Mouse (Mus musculus) intestine, embryonic 16.5 days (tissue): ENCODE measurements around the gene Ppp3ca. TPM values are rescaled to one million over a fixed set of nuclear protein-coding genes. Genes with fewer than 3 reads are reported as not detected.

Experiments used
- ATAC-seq: fragments of 200-750 bp; cut with Nextera tagmentation; 2 replicates; pipeline ENCODE4 v1.8.0; 2017; ENCODE audit warnings: moderate TSS enrichment, moderate library complexity
- H3K27ac ChIP-seq: fragments of 300-500 bp; sonication (generic); 2 replicates; pipeline ENCODE4 v1.5.1; 2014; ENCODE audit warnings: mild to moderate bottlenecking, low read length
- H3K27me3 ChIP-seq: fragments of 300-500 bp; sonication (generic); replicated peaks from 2 replicates; pipeline ENCODE4 v1.6.1; 2014; ENCODE audit warnings: low read length, control low read depth, mixed read lengths; ENCODE audit not compliant: control insufficient read depth, insufficient read depth
- H3K36me3 ChIP-seq: fragments of 300-500 bp; sonication (generic); 2 replicates; pipeline ENCODE4 v1.6.1; 2014; ENCODE audit warnings: low read length, control low read depth; ENCODE audit not compliant: control insufficient read depth, insufficient read depth
- H3K4me1 ChIP-seq: fragments of 300-500 bp; sonication (generic); 2 replicates; pipeline ENCODE4 v1.6.1; 2014; ENCODE audit warnings: low read length, control low read depth, mixed read lengths; ENCODE audit not compliant: control insufficient read depth, insufficient read depth
- H3K4me2 ChIP-seq: fragments of 300-500 bp; sonication (generic); 2 replicates; pipeline ENCODE4 v1.6.1; 2014; ENCODE audit warnings: low read depth, low read length, control low read depth
- H3K4me3 ChIP-seq: fragments of 300-500 bp; sonication (generic); 2 replicates; pipeline ENCODE4 v1.5.1; 2014; ENCODE audit warnings: mild to moderate bottlenecking, low read length
- H3K9ac ChIP-seq: fragments of 300-500 bp; sonication (generic); 2 replicates; pipeline ENCODE4 v1.6.1; 2014; ENCODE audit warnings: low read depth, low read length
- H3K9me3 ChIP-seq: fragments of 300-500 bp; sonication (generic); 2 replicates; pipeline ENCODE4 v1.6.1; 2016; ENCODE audit warnings: low read length, control low read depth; ENCODE audit not compliant: control insufficient read depth
- WGBS: fragments of 180-500 bp; shearing (Covaris S2); extraction: QIAGEN DNeasy Blood & Tissue Kit; methylation state at CpG from one replicate; pipeline ENCODE4 v1.1.7; 2014; 5-methylcytosine and 5-hydroxymethylcytosine counted together
- polyA plus RNA-seq: library from polyadenylated mRNA; unstranded; fragments of >200 nt; fragmentation: Nextera tagmentation; extraction: Ambion mirVana; gene quantifications from 2 replicates; pipeline ENCODE4 v1.2.1, GENCODE M21; 2015

The Ppp3ca gene
- polyA plus RNA-seq, 1 experiment from 2014 or later, result 33.6 TPM

DNA sequence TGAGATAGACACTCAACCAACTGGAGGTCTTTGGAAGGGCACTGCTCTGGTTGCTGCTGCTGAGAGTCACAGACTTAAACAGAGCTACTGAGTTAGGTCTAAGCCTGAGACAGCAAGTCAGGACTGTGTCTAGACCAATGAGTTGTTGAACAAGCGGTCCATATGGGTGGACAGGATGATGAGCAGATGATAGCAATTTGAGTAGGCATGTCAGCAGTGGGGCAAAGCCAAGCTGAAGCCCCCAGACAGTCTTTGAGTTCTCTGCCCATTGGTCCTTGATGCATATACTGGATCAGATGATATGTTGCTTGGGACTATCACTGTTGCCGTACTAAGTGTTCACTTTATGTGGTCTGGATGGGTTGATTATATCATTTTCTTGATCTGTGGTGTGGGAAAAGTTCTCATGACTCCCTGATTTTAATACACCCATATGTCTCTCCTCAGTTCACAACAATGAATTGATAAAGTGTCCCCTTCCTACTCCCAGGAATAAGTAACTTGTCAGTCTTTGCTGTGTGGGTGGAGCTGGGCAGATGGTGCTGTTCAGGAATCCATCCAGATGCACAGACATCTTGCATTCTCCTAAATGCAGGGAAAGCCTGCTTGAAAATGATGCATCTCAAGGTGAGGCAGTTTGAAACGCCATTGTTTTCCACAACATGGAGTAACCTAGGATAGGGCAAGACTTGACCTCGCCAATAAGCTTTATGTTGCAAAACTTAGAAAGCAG lies 44.5 kb downstream of the Ppp3ca start:
- Histone ChIP-seq H3K9ac (no peak overlapping the region), H3K4me1 (no peaks in the 10 kb centered on the region), H3K36me3 (no peaks in the 10 kb centered on the region), H3K27ac (no peak overlapping the region), H3K4me2 (no peak overlapping the region), H3K9me3 (no peaks in the 10 kb centered on the region), H3K4me3 (no peak overlapping the region), H3K27me3 (no peaks in the 10 kb centered on the region)
- no peak for ATAC-seq
- WGBS, result 93% methylated on average over 4 of the region's 4 CpGs

DNA sequence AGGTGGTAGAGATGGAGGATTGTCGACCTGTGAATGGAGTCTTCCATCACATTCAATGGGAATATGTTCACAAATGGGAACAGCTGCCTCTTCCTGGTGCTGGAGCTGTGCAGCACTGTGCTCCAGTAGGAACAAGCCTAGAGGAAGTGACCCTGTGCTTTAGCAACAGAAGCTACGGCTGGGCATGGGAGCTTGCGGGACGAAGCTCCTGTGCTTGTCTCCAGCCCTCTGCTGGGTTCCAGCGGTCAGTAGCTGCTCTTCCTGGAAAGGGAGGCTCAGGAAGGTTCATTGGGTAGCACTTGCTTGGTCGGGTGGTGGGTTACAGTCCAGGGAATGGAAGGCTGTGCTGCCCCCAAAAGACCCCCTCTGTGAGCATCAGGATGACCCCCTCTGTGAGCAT lies 46.3 kb downstream of the Ppp3ca start:
- Histone ChIP-seq H3K4me3 (no peak overlapping the region), H3K27ac (no peak overlapping the region), H3K4me2 (no peak overlapping the region), H3K36me3 (no peaks in the 10 kb centered on the region), H3K9ac (no peak overlapping the region), H3K4me1 (no peaks in the 10 kb centered on the region), H3K9me3 (no peaks in the 10 kb centered on the region), H3K27me3 (no peaks in the 10 kb centered on the region)
- 79% methylated on average over 6 of the region's 6 CpGs for WGBS
- ATAC-seq, result no peak

DNA sequence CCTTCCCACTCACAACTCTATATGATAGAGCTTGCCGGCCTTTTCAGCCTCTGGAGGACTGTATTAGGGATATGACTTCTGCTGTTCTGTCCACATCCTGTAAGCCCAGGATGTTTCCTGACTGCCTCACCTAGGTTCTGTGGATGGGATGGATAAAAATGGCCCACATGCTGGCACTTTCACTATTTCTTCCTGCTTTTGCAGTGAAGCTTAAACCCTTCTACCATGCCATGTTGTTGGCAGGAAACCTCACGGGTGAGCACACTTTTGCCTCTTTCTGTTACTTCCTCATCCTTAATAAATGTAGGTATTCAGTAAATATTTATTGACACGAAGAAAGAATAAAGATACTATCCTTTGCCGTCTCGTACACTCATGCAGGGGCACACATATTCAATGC lies 48.5 kb downstream of the Ppp3ca start:
- 96% methylated on average over 5 of the region's 5 CpGs for WGBS
- no peak overlapping the region for H3K4me3 ChIP-seq
- H3K9me3 ChIP-seq, result no peaks in the 10 kb centered on the region
- H3K4me2 ChIP-seq, result no peak overlapping the region
- H3K27ac ChIP-seq, result no peak overlapping the region
- no peak overlapping the region for H3K9ac ChIP-seq
- ATAC-seq, result no peak
- H3K4me1 ChIP-seq, result no peaks in the 10 kb centered on the region
- no peaks in the 10 kb centered on the region for H3K36me3 ChIP-seq
- no peaks in the 10 kb centered on the region for H3K27me3 ChIP-seq

DNA sequence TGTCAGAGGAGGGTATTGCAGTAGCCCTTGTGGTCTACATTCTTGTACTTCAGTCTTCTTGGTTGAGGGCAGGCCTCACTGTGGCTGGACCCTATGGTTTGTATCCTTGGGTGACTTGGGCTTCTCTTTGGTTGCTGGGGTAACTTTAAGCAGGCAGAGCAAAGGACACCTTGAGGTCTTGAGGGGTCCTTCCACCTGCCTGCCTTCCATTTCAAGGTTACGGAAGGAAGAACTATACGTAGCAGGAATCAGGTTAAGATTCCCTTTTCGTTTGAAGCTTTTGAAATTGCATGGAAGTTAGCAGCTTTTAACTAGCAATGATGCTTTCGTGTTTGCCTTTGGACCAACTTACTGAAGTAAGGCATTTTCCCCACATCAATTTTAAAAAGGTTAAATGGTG lies 51.3 kb downstream of the Ppp3ca start:
- ATAC-seq, result no peak
- Histone ChIP-seq H3K4me1 (peaks cover 7% of the 10 kb centered on the region; the same call in 1 of the 2 replicates), H3K4me2 (no peak overlapping the region), H3K9ac (no peak overlapping the region), H3K4me3 (no peak overlapping the region), H3K36me3 (no peaks in the 10 kb centered on the region), H3K9me3 (no peaks in the 10 kb centered on the region; the same call in 1 of the 2 replicates), H3K27ac (no peak overlapping the region), H3K27me3 (no peaks in the 10 kb centered on the region)
- WGBS, result 84% methylated on average over 4 of the region's 4 CpGs

DNA sequence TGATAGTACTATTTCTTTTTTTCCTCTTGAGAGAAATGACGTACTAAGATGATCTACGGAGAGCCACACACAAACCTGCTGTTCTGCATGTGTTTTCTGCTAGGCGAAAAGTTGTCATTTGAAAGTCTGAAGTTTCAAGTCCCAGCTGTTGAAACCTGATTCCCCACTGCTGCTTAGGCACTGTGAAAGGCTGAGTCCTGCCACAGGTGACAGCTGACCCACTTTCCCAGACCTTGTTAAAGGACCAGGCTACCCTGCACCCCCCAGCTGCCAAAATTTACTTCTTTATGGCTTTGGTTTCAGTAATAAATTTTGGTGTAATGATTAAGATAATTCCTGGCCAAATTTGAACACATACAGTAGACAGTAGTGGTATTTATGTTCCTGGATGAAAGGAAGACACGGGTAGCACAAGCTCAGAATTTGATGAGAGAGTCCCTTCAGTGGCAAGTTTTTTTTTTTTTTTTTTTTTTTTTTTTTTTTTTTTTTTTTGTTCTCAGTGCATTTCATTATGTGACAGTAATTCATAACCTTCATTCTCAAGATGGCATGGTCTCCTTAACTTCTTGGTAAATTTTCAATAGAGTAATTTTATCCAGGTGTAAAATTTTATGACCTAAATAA lies 52.0 kb downstream of the Ppp3ca start:
- Histone ChIP-seq H3K36me3 (no peaks in the 10 kb centered on the region), H3K4me1 (peaks cover 7% of the 10 kb centered on the region; the same call in 1 of the 2 replicates), H3K4me2 (no peak overlapping the region), H3K9me3 (no peaks in the 10 kb centered on the region; the same call in 1 of the 2 replicates), H3K9ac (no peak overlapping the region), H3K27me3 (no peaks in the 10 kb centered on the region), H3K4me3 (no peak overlapping the region), H3K27ac (no peak overlapping the region)
- peak; percentile 61; the same call in 1 of the 2 replicates for ATAC-seq
- 64% methylated on average over 4 of the region's 4 CpGs for WGBS

DNA sequence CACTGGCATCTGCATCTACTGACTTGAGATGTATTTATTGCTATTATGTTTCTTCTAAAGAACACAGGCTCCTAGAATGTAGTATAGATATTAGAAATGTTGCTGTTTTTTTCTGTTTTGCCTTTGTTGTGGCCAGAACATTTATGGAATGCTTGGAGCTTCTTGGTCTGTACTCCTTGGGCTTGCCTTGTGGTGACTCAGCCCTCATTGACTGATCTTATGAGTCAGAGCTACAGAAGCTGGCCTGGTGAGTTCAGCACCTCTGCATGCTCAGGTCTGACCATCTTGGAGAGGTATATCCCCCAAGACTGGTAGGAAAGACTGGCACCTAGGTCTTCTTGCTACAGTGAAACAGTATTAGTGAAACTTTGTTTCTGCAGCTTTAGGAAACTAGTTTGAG lies 52.6 kb downstream of the Ppp3ca start:
- Histone ChIP-seq H3K9ac (no peak overlapping the region), H3K36me3 (no peaks in the 10 kb centered on the region), H3K4me3 (no peak overlapping the region), H3K4me2 (no peak overlapping the region), H3K4me1 (peaks cover 7% of the 10 kb centered on the region; the same call in 1 of the 2 replicates), H3K27ac (no peak overlapping the region), H3K9me3 (no peaks in the 10 kb centered on the region; the same call in 1 of the 2 replicates), H3K27me3 (no peaks in the 10 kb centered on the region)
- peak; percentile 45; the same call in 1 of the 2 replicates for ATAC-seq

DNA sequence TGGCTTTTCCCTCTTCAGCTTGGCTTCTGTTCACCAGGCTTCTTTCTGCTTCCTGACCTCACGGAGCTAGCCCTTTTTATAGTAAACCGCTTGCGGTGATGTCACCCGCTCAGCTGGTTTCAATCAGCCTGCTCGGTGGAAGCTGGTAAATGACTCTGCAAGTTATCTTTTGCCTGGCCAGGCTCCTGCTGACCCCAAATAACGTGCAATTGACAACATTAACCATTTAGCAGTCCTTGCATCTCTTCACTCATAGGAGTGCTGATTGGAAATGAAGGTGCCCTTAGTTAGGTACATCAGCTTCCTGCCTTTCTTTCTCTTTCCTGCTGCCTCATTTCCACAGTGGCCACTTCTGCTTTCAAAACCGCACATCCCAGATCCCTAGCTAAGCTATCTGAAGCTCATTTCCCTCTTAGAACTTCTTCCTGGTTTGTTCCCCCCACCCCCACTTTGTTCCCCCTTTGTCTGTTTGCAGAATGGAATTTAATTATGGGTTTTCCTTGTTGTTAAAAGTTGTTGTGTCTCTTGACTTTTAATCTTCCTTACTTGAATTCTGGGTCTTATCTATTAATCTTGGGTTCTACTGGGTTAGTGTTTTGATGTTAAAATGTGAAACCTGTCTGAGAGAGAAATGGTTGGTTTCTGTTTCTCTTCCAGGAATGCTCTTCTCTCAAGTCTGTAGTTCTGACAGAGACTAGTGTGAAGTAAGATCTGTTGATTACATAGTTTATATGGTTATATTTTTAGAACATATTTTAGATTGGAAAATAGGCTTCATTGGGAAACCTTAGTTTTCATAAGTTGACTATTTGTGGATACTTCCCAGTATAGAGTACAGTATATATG lies 55.6 kb downstream of the Ppp3ca start:
- H3K27ac ChIP-seq, result no peak overlapping the region
- H3K27me3 ChIP-seq, result no peaks in the 10 kb centered on the region
- no peaks in the 10 kb centered on the region for H3K36me3 ChIP-seq
- ATAC-seq, result peak; percentile 65
- H3K4me3 ChIP-seq, result no peak overlapping the region
- 42% methylated on average over 7 of the region's 7 CpGs for WGBS
- H3K9ac ChIP-seq, result no peak overlapping the region
- H3K4me1 ChIP-seq, result peaks cover 7% of the 10 kb centered on the region; the same call in 1 of the 2 replicates
- H3K9me3 ChIP-seq, result no peaks in the 10 kb centered on the region; the same call in 1 of the 2 replicates
- H3K4me2 ChIP-seq, result 0 out of 2 replicates have a peak overlapping the region, but pooled peaks have one; percentile 5

DNA sequence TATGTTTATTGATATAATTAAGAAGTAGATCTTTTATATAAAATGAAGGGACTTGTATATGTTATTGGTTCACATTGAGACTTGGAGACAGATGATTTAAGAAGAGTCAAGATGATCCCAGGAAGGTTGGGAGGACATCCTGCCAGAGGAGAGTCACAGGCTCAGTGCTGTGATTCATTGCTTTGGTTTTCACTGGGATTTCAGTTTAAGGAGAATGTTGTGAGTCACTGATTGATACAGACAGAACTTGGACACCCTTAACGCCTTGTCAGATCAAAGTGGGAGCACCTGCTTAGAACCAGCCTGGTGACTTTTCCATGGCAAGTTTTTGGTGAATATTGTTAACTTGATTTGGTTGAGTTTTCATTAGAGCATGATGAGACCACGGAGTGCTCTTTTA lies 58.0 kb downstream of the Ppp3ca start:
- Histone ChIP-seq H3K4me3 (no peak overlapping the region), H3K36me3 (no peaks in the 10 kb centered on the region), H3K4me1 (peaks cover 7% of the 10 kb centered on the region; the same call in 1 of the 2 replicates), H3K9ac (no peak overlapping the region), H3K27me3 (no peaks in the 10 kb centered on the region), H3K27ac (no peak overlapping the region), H3K4me2 (no peak overlapping the region), H3K9me3 (no peaks in the 10 kb centered on the region; the same call in 1 of the 2 replicates)
- no peak for ATAC-seq
- WGBS, result 85% methylated on average over 2 of the region's 2 CpGs

DNA sequence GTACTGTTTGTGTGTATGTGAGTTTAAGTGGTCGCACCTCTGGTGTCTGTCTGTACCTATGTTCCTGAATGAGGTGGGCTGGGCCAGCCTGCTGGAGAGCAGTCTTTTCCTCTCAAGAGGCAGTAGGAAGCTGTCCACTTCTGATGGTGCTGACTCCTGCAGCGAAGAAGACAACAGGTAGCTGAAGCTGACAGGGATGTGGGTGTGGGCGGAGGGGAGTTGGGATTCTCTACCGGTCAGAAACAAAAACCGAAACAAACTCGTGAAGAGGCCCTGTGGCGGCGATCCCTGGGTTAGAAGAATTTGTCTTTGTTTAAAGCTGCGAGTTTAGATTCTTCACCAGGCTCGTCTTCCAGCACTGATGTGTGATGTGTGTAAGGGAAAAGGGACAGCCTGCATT lies 60.1 kb downstream of the Ppp3ca start:
- Histone ChIP-seq H3K9me3 (no peaks in the 10 kb centered on the region; the same call in 1 of the 2 replicates), H3K9ac (no peak overlapping the region), H3K27me3 (no peaks in the 10 kb centered on the region), H3K4me2 (no peak overlapping the region), H3K4me1 (peaks cover 6% of the 10 kb centered on the region; the same call in 1 of the 2 replicates), H3K27ac (no peak overlapping the region), H3K4me3 (no peak overlapping the region), H3K36me3 (no peaks in the 10 kb centered on the region)
- ATAC-seq, result no peak
- 54% methylated on average over 10 of the region's 10 CpGs for WGBS
